Mouse (Mus musculus) gonadal fat pad, adult 2 months (tissue): ENCODE measurements around the gene Lca5. TPM values are rescaled to one million over a fixed set of nuclear protein-coding genes. Genes with fewer than 3 reads are reported as not detected.
A peak's percentile ranks its signal among the peaks of the same experiment; 100 is the strongest.

ENCODE experiments used
- DNase-seq: peaks from one replicate; pipeline ENCODE4 v3.0.0-alpha.2; 2012; ENCODE audit warnings: low read depth
- polyA plus RNA-seq: library from polyadenylated mRNA; depleted of rRNA; stranded (reverse); fragments of >200 nt; gene quantifications from 2 replicates; pipeline ENCODE4 v1.2.3, GENCODE M21; 2012

The Lca5 gene
- polyA plus RNA-seq, 1 experiment: 0.68 TPM

DNA sequence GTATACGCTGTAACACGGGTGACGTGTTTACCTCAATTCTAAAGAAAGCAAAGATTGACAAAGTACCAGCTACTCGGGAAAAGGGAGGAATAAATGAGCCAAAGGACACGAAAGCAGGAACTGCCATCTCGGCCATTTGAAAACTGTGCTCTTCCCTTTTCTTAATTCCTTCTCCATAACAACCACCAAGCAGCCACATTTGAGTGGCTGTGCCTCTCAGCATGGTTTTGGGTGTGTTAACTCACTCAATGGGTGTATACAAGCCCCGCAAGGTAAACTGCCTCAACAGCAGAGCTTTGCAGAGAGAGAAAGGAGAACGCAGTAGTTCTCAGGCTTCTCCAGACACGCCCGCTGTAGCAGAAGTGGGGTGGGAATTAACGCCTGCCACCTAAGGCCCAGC, 48.9 kb downstream of the Lca5 start:
- no peak for DNase-seq

DNA sequence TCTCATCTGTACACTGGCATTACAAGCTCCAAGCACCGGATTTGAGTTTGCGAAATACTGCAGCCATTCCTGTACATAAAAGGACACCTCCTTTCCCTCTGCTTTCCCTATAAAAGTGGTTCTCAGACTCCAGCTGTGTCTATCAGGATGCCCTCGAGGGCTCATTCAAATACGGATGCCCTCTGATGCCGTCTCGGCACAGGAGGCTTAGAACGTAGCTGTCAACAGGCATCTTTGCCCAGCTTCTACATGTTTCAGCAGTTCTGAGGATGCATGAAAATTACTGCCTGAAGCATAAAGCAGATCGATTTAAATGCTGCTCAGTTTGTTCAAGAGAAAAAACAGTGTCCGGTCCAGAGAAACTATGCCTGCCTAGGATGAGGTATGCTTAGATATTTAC, 51.4 kb downstream of the Lca5 start:
- no peak for DNase-seq

DNA sequence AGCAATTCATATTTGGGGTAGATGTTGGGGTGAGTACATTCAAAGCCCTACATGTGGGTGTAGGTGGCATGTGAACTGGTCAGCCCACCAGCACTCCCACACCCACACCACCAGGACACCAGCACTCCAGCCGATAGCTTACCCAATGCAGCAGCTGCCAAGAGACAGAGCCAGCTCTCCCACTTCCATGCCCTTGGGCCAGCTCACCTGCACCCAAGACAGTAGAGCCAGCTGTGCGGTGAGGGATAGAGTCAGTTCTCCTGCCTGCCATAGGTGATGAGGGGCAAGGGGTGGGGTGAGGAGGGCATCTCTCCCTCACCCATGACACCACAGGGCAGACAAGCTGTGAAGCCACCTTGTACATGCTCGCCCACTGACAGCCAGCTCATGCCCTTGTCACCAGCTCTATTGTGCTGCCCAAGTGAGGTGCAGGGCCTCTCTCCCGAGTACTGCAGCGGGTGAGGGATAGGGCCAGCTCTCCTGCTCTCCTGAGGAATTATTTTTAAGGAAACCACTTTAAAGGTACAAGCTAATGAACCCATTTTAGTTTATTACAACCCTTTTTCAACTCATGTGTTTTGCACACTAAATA, 54.6 kb downstream of the Lca5 start:
- no peak for DNase-seq

DNA sequence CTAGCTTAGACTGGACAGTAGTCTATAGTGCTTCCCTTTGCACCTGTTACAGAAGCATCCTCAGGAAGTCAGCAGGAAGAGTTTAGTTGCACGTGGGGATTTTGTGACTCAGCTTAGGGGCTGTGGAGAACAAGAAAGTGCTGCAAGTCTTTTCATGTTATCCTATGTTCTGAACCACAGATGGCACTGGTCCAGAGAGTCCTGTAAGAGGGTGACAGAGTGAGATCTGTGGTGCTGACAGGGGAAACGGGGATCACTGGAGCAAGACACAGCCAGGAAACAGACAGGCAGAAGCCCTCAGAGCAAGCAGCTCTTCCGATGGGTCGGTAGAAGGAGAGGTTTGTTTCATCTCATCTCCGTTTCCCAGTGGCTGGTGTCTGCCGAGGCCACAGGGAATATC, 55.6 kb downstream of the Lca5 start:
- DNase-seq: no peak

DNA sequence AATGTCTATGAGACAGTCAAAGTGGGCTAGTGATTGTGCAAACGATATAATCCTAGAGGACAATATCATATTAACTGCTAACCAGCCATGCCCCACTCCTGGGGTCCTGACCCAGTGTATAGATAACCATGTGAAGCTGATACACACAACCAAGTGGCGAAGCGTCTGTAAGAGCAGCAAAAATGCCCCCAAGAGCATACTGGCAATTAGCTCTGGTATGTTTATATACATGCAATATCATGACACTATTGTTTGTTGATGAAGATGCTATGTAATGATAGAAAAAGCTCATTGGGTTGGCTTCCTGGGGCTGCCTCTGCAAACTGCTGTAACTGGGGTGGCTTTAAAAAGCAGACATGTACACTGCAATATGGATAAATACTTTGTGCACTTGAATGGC, 57.7 kb downstream of the Lca5 start:
- DNase-seq: no peak

DNA sequence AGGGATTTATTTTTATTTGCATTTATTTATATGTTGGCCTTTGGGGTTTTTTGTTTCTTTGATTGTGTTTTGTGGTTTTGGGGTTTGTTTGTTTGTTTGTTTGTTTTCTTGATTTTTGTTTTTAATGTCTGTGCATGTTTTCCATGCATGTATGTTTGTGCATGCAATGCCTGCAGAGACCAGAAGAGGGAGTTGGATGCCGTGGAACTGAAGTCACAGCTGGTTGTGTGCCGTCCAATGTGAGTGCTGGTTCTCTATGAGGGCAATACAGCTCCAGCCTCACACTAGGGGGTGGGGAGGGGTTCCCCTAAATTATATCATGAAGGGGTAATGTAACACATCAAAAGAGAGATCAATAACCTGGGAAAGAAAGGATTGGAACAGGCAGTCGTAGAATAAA, 58.2 kb downstream of the Lca5 start:
- DNase-seq: no peak

DNA sequence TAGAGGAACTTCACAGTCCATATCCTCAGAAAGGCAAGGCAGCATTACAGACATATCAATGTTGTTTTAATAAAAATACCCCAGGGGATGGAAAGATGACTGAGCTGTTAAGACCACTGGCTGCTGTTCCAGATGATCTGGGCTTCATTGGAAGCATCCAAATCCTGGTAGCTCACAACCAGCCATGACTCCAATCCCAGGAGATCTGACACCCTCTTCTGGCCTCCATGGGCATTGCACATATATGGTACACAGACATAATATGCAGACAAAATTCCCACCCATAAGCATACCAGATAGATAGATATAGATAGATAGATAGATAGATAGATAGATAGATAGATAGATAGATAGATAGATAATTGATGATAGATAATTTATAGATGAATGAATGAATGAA, 59.6 kb downstream of the Lca5 start:
- DNase-seq: no peak

DNA sequence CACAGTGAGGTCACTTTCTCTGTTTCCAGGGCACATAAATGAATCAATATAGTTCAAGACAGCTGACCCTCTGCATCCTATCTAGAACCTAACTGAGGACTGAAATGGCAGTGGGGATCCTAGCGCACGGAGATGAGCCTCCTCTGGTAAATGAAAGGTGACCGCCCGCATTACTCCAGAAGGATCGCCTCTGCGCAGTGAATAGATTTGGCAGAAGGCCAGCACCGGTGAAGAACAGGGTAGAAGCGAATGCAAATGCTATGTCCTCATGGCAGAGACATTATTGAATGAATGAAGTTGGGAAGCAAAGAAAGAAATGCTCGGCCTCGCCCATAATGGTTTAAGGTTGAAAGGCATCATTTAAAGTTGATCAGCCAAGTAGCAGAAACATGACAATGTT, 61.3 kb downstream of the Lca5 start:
- no peak for DNase-seq

DNA sequence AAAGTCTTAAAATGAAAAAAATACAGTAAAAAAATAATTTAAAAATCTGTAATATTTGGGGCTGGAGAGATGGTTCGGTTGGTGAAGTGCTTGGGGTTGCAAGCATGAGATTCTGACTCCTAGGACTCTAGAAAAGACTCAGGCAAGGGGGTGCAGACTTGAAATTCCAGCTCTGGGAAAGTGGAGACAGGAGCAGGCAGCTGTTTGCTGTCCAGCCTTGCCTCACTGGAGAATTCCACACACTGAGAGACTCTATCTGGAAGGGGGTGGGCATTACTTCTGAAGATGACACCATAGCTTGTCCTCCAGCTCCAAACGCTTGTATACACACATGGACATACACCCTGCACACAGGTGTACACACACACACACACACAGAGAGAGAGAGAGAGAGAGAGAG, 63.8 kb downstream of the Lca5 start:
- DNase-seq: no peak

DNA sequence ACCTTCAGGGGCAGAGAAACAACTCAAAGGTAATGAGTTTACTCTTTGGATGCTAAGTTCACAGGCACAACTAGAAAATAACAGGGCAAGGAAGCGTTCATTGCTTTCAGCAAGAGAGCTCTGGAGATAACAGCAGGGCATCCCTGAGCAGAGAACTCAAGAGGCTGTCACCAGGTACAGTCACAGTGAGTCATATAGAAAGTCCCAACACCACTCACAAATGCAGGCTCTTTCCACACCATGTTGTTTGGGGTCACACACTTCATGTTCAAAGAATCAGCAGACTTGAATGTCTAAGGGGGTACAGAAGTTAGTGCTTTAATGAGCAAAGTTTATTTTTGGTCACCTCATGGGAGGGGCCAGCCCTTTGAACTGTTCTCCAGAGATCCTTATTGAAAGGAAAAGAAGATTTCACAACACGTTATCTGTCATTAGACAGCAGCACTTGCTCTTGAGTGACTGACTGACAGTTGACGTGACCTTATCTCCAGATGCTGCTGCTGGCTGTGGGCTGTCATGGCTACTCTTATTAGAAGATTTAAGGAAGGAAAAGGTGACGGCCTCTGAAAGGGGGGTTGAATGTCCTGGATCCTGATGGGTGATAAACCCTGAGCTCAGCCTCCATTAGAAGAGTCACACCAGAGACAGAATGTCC, 65.3 kb downstream of the Lca5 start:
- DNase-seq: no peak

DNA sequence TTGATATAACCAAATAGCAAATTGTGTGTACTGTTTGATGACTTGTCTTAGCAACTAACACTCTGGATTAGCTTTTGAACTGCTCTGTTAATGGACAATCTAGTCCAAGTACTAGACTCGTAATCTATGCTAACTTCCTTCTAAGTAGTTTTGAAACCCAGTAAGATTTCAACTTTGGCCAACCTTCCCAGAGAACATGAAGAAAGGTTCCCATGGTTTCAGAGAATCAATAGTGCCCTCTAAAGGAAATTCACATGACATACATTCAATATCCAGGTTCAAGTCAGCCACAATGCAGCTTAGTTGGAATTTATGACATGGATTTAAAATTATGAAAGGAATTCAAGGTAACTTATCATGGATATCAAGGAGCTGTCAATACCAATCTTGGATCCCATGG, 70.0 kb downstream of the Lca5 start:
- peak; percentile 59 for DNase-seq

DNA sequence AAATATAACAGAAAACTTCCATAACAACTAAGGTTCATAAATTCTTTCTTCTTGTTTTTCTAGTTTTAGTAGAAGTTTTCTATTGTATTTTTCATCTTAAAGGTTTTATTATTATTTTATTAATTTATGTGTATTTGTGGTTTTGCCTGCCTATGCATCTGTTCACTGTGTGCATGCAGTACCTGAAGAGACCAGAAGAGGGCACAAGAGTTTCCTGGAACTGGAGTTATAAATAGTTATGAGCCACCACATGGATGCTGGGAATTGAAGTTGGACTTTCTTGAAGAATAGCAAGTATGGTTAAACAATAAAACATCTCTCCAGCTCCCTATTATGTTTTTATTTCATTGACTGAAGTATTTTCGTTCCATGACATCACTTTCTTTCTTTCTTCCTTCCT, 72.7 kb downstream of the Lca5 start:
- no peak for DNase-seq

DNA sequence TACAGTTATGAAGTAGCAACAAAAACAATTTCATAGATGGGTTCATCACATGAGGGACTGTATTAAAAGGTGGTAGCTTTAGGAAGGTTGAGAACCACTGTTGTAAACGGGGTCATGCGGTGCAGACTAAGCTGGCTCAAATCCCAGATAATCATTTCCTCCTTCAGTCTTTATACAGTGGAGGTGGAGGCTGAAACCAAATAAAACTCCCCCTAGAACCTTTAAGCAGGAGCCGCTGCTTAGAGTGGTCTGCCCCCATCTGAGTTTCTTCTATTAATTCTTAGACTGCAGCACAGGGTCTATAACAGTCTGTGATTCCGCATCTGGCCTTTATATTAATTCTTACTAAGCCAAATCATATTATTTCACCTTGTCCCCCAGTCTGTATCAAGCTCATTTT, 85.1 kb downstream of the Lca5 start:
- DNase-seq: no peak

DNA sequence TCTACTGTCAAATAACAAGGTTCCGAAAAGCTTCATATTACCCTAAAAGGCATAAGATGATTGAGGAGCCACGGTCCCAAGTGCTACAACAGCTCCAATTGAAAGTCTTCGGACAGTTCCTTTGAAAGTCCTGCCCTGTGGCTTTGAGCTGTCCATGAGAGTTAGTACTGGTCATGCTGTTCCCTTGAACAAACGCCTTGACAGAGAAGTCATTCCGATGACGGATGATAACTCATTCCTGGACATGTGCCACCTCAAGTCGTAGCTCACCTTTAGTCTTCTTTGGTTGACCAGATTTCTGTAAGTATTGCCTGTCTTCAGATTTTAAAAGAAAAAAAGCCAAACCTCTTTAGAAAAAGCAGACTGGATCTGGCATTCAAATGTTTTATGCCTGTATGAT, 87.6 kb downstream of the Lca5 start:
- no peak for DNase-seq

DNA sequence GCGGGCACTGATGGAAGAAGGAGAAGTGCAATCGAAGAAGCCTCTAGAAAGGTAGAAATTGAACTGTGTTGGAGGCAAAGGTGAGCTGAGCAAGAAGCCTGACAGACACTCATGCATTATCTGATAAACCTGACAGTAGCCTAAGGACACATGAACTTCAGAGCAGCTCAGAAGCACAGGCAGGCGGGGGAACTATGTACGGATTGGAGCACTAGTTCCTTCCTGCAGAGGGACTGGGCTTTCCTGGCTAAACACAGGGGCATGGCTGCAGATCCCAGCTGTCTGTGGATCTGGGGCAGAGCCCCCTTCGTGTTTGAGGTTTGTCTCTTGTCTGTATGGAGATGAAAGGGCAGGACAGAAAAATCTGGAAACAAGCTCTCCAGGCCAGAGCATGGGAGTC, 89.8 kb downstream of the Lca5 start:
- no peak for DNase-seq

DNA sequence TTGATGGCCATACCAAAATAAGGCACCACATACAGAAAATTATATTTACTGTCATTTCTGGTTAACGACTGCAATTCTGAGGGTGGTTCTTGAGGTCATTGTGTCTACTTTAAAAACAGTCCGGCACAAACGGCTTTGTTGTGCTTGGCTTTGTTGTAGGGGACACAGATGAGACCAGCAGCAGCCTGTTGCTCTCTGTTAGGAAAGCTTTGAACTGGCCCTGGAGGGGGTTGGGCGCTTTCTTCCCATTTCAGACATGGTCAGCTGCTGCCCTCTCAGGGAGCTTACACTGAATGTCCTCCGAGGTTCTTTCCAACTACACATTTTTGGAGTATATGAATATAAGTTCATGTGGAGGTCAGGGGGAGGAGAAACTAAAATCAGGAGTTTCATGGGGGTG, 90.3 kb downstream of the Lca5 start:
- no peak for DNase-seq

DNA sequence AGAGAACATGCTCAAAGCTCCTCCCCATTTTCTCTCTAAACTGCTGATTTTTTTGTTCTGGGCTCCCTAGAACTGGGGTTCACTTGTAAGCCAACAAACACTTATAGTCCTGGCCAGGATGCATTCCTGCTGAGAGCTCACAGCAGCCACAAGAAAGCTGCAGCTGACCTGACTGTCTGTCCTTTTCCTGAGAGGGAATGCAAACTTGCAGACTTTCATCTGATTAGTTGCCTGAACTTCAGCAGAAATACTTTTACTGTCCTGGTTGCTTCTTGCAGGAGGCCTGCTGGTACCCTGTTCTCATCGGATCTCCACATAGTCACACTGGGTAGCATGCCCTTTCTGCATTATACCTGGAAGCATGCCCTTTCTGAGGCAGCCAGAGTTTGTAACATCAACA, 91.0 kb downstream of the Lca5 start:
- DNase-seq: no peak

DNA sequence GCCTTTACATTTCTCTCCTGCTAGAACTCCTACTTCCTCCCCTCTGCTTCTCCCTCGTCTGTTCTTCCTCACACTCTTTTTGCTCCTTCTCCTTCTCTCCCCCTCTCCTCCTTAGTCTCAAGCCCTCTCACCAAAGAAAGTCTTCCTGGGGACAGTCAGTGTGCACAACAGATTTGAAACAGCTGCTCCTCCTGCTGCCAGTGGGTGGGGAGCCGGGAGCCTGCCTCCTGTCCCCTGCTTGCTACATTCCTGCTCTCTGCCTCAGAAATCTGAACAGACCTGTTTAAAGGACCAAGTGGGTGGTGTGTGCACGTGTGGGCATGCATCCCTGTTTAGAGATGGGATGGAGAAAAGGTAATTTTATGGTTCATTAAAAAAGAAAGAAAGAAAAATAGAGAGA, 91.4 kb downstream of the Lca5 start:
- DNase-seq: no peak

DNA sequence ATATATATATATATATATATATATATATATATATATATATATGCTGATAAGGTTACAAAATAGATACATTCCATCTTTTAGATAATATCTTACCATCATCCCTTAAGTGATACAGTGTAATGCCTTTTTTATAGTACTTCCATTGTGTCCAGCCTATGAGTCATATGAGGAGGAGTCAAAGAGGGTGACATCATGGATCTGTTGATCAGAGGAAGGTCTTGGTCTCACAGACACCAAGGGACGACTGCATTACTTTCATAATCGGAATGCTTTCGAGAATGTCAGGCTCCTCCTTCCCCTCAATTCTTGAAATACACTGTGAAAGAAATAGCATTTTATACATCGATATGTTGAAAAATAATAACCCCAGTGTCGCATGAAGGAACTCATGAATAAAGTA, 93.4 kb downstream of the Lca5 start:
- DNase-seq: no peak

DNA sequence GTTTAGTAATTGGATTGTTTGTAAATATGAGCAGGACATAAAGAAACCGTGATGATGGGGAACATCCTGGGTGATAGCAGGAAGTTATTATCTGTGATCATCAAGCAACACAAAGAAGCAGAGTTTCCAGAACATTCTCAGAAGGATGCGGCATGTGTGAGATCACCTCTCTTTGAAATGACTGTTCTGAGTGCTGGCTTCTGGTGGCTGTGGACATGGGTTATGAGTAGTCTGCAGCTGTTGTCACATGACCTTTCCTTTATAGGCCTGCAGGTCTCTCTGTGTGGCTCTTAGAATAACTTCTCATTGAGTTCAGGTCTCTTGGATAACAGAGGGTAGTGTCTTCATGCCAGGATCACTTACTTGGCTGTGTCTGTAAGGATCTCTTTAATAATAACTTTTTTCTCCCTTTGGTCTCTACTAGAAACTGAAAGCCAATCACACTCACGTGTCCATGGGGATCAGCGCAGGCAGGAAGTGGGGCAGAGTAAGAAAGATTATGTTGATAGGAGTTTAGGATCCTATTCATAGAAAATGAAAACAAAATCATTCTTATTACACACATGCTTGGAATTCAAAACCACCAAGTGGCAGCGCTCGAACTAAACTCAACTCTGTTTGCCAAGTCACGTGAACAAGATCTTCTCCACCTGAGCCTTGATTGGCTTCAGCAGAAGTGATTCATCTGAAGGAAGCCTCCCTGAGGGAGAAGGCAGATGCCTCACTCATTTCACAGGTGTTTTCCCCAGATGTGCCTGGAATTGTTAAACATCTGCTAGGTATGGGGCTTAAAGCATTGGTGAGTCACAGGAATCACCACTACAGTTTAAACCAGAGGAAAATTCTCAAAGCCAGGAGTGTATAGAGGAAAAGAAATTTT, 98.2 kb downstream of the Lca5 start:
- DNase-seq: no peak
